Mouse (Mus musculus) kidney, adult 9 months (tissue): ENCODE measurements at regions not wholly inside any gene's neighbourhood (a gene's known extent, or its start where the extent isn't known, plus 50 kb on each side); places are given as distances from the start of the nearest gene placed in this dataset.
A peak's percentile ranks its signal among the peaks of the same experiment; 100 is the strongest.

Source experiments
- DNase-seq: peaks from one replicate; pipeline ENCODE4 v3.0.0; 2022

GRCm38 (mm10) chr8:29765831-29766230, 2318.4 kb downstream of the Poteg start:
- DNase-seq, result peak; percentile 65

DNA sequence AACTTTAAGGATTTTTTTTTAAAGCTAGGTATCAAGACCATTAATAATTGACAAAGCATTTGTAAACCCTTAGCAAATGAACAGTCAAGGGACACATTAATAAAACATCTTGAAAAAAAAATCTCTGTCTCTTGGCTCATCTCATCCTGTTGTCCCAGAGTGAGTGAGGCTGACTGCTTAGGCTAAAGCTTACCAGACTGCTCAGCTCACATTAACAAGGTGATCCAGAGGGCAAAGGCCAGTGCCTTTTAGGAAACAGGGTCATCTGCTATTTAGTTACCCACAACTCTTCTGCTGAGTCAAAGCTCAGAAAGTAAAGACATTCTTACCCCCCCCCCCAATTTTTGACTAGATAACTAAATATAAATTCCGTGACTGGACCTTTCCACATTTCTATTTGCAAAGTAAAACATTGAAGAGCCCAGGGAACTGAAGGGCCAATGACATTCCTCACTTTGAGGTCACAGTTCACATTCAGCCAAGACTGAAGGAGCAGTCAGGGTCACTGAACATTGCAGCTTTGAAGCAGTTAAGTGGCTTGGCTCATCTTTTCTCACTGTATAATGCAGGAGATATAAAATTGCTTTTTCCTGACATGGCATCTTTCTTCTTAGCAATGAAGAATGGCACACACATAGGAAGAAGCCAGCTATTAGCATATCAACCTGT, 2318.9 kb downstream of the Poteg start:
- peak; percentile 90 for DNase-seq

- DNase-seq, result no peak
Measured at GRCm38 (mm10) chr8:29777081-29777785, 2329.8 kb downstream of the Poteg start.

DNA sequence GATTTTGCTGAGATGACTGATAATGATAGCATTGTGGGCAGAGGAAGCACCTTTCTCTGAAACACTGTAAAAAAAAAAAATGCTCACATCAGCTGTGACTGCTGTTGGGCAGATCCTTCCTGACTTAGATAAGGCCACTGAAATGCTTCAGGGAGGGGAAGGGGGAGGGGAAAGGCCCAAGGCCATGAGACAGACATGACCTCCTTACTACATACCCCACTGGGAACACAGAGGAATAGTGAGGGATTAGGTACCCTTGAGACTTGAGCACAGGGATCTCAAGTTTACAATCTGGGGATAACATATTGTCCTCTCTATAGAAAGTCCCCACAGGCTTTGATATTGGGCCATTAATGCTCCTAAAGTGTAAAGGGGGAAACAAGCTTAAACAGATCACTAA, 2341.7 kb downstream of the Poteg start:
- DNase-seq, result no peak

DNA sequence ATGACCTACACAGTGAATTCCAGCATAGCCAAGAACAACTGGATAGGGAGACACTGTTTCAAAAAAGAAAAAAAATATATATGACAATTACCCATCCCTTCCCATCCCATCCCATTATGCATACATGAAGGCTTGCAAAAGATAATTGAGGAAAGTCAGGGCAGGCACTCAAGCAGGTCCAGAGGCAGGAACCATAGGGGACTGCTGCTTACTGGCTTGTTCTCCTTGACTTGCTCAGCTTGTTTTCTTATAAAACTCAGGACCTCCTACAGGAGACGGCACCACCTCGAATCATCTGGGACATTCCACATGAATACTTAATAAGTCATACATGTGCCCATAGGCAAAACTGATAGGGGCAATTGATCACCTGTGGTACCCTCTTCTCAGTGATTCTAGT, 2342.6 kb downstream of the Poteg start:
- no peak for DNase-seq

DNA sequence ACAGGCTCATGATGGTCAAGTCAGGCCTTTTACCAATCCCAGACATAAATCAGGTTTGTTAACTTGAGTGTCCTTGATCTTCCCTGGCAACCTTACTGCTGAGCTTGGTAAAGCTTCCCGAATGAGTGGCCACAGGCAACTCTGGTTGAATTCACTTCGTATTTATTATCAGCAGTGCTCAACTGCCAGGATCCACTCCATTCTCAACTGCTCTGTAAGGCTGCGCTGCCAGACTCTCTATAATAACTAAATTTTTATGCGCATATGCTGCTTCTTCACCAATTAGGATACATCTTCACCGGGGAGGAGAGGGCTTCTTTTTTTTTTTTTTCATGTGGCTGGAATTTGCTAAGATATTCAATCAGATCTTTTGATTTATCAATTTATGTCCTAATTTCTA, 2359.8 kb downstream of the Poteg start:
- DNase-seq, result no peak

GRCm38 (mm10) chr8:29836044-29836443, 2388.6 kb downstream of the Poteg start:
- DNase-seq, result no peak
